Mouse (Mus musculus): Measurements from ENCODE around the gene D5Ertd579e. TPM values are rescaled to one million over a fixed set of nuclear protein-coding genes. Genes with fewer than 3 reads are reported as not detected.
"Not testable (repeated sequence)": the region's sequence is repeated elsewhere in the genome, so short reads cannot be mapped to it uniquely, and the experiment has no call there.

Gene D5Ertd579e
- polyA plus RNA-seq, 1 experiment = 8.6 TPM

- H3K79me2 ChIP-seq (ENCODE audit: control insufficient read depth, insufficient read depth) = peaks cover 57% of the 10 kb centered on the region
- H3K36me3 ChIP-seq (ENCODE audit: control insufficient read depth, insufficient read depth) = peaks cover 62% of the 10 kb centered on the region
- H3ac ChIP-seq (ENCODE audit: control insufficient read depth, insufficient read length, low read depth) = no peak overlapping the region
- no peaks in the 10 kb centered on the region for H3K27me3 ChIP-seq (ENCODE audit: control insufficient read depth, insufficient read depth, insufficient read length)
- TF ChIP-seq MYOD1 (IDR thresholded peaks at IDR 0.05; ENCODE audit: control insufficient read depth, insufficient read length, low read depth) (no peak), USF1 (IDR thresholded peaks at IDR 0.05; ENCODE audit: low read depth) (no peak), MYOG (IDR thresholded peaks at IDR 0.05; ENCODE audit: control insufficient read depth, extremely low read depth, insufficient read length) (no peak), FOSL1 (IDR thresholded peaks at IDR 0.05; ENCODE audit: insufficient read depth, low read length, poor library complexity, severe bottlenecking) (no peak), CEBPB (IDR thresholded peaks at IDR 0.05; ENCODE audit: low read depth) (no peak), MAX (IDR thresholded peaks at IDR 0.05) (no peak), CTCF (IDR thresholded peaks at IDR 0.05; ENCODE audit: control insufficient read depth, insufficient read depth, insufficient read length) (no peak)
- peaks cover 21% of the 10 kb centered on the region for H3K79me3 ChIP-seq (ENCODE audit: low read depth)
- no peak overlapping the region for H3K4me3 ChIP-seq (ENCODE audit: insufficient read depth, poor library complexity, severe bottlenecking)
These were observed 26.5 kb downstream of the D5Ertd579e start for GRCm38 (mm10) chr5:36669021-36670008.

GRCm38 (mm10) chr5:36668572-36668971 is 27.3 kb downstream of the D5Ertd579e start:
- H3ac ChIP-seq (ENCODE audit: control insufficient read depth, insufficient read length, low read depth) = no peak overlapping the region
- H3K27me3 ChIP-seq (ENCODE audit: control insufficient read depth, insufficient read depth, insufficient read length) = no peaks in the 10 kb centered on the region
- peaks cover 56% of the 10 kb centered on the region for H3K79me2 ChIP-seq (ENCODE audit: control insufficient read depth, insufficient read depth)
- H3K79me3 ChIP-seq (ENCODE audit: low read depth) = peaks cover 14% of the 10 kb centered on the region
- no peak overlapping the region for H3K4me3 ChIP-seq (ENCODE audit: insufficient read depth, poor library complexity, severe bottlenecking)
- peaks cover 64% of the 10 kb centered on the region for H3K36me3 ChIP-seq (ENCODE audit: control insufficient read depth, insufficient read depth)
- TF ChIP-seq FOSL1 (IDR thresholded peaks at IDR 0.05; ENCODE audit: insufficient read depth, low read length, poor library complexity, severe bottlenecking) (no peak), MAX (IDR thresholded peaks at IDR 0.05) (no peak), USF1 (IDR thresholded peaks at IDR 0.05; ENCODE audit: low read depth) (no peak), MYOG (IDR thresholded peaks at IDR 0.05; ENCODE audit: control insufficient read depth, extremely low read depth, insufficient read length) (no peak), CTCF (IDR thresholded peaks at IDR 0.05; ENCODE audit: control insufficient read depth, insufficient read depth, insufficient read length) (no peak), CEBPB (IDR thresholded peaks at IDR 0.05; ENCODE audit: low read depth) (no peak), MYOD1 (IDR thresholded peaks at IDR 0.05; ENCODE audit: control insufficient read depth, insufficient read length, low read depth) (no peak)

- H3ac ChIP-seq (ENCODE audit: control insufficient read depth, insufficient read length, low read depth); H3K4me3 ChIP-seq (ENCODE audit: insufficient read depth, poor library complexity, severe bottlenecking); H3K79me3 ChIP-seq (ENCODE audit: low read depth); H3K27me3 ChIP-seq (ENCODE audit: control insufficient read depth, insufficient read depth, insufficient read length): not testable (repeated sequence)
- H3K79me2 ChIP-seq (ENCODE audit: control insufficient read depth, insufficient read depth) = peaks cover 52% of the 10 kb centered on the region
- H3K36me3 ChIP-seq (ENCODE audit: control insufficient read depth, insufficient read depth) = peaks cover 64% of the 10 kb centered on the region
These were observed 27.8 kb downstream of the D5Ertd579e start for GRCm38 (mm10) chr5:36667986-36668385.

GRCm38 (mm10) chr5:36667165-36667564 is 28.7 kb downstream of the D5Ertd579e start:
- Histone ChIP-seq H3K79me2 (ENCODE audit: control insufficient read depth, insufficient read depth) (peaks cover 55% of the 10 kb centered on the region), H3ac (ENCODE audit: control insufficient read depth, insufficient read length, low read depth) (no peak overlapping the region), H3K79me3 (ENCODE audit: low read depth) (peaks cover 14% of the 10 kb centered on the region), H3K27me3 (ENCODE audit: control insufficient read depth, insufficient read depth, insufficient read length) (no peaks in the 10 kb centered on the region), H3K36me3 (ENCODE audit: control insufficient read depth, insufficient read depth) (peaks cover 59% of the 10 kb centered on the region), H3K4me3 (ENCODE audit: insufficient read depth, poor library complexity, severe bottlenecking) (no peak overlapping the region)
- TF ChIP-seq USF1 (IDR thresholded peaks at IDR 0.05; ENCODE audit: low read depth) (no peak), CEBPB (IDR thresholded peaks at IDR 0.05; ENCODE audit: low read depth) (no peak), MYOD1 (IDR thresholded peaks at IDR 0.05; ENCODE audit: control insufficient read depth, insufficient read length, low read depth) (no peak), MAX (IDR thresholded peaks at IDR 0.05) (no peak), MYOG (IDR thresholded peaks at IDR 0.05; ENCODE audit: control insufficient read depth, extremely low read depth, insufficient read length) (no peak), CTCF (IDR thresholded peaks at IDR 0.05; ENCODE audit: control insufficient read depth, insufficient read depth, insufficient read length) (no peak)

- Histone ChIP-seq H3K79me3 (ENCODE audit: low read depth) (peaks cover 17% of the 10 kb centered on the region), H3K79me2 (ENCODE audit: control insufficient read depth, insufficient read depth) (peaks cover 55% of the 10 kb centered on the region), H3K36me3 (ENCODE audit: control insufficient read depth, insufficient read depth) (peaks cover 56% of the 10 kb centered on the region)
- H3K27me3 ChIP-seq (ENCODE audit: control insufficient read depth, insufficient read depth, insufficient read length); H3ac ChIP-seq (ENCODE audit: control insufficient read depth, insufficient read length, low read depth); H3K4me3 ChIP-seq (ENCODE audit: insufficient read depth, poor library complexity, severe bottlenecking): not testable (repeated sequence)
These were observed 29.1 kb downstream of the D5Ertd579e start for GRCm38 (mm10) chr5:36666699-36667098.

GRCm38 (mm10) chr5:36663329-36663728 is 32.5 kb downstream of the D5Ertd579e start:
- H3K79me3 ChIP-seq (ENCODE audit: low read depth) = peaks cover 18% of the 10 kb centered on the region
- TF ChIP-seq CTCF (IDR thresholded peaks at IDR 0.05; ENCODE audit: control insufficient read depth, insufficient read depth, insufficient read length) (no peak), MYOG (IDR thresholded peaks at IDR 0.05; ENCODE audit: control insufficient read depth, extremely low read depth, insufficient read length) (no peak), CEBPB (IDR thresholded peaks at IDR 0.05; ENCODE audit: low read depth) (no peak), MYOD1 (IDR thresholded peaks at IDR 0.05; ENCODE audit: control insufficient read depth, insufficient read length, low read depth) (no peak), USF1 (IDR thresholded peaks at IDR 0.05; ENCODE audit: low read depth) (no peak), FOSL1 (IDR thresholded peaks at IDR 0.05; ENCODE audit: insufficient read depth, low read length, poor library complexity, severe bottlenecking) (no peak), MAX (IDR thresholded peaks at IDR 0.05) (no peak)
- peaks cover 51% of the 10 kb centered on the region for H3K79me2 ChIP-seq (ENCODE audit: control insufficient read depth, insufficient read depth)
- H3K36me3 ChIP-seq (ENCODE audit: control insufficient read depth, insufficient read depth) = peaks cover 30% of the 10 kb centered on the region
- no peaks in the 10 kb centered on the region for H3K27me3 ChIP-seq (ENCODE audit: control insufficient read depth, insufficient read depth, insufficient read length)
- H3K4me3 ChIP-seq (ENCODE audit: insufficient read depth, poor library complexity, severe bottlenecking) = no peak overlapping the region
- H3ac ChIP-seq (ENCODE audit: control insufficient read depth, insufficient read length, low read depth) = no peak overlapping the region

GRCm38 (mm10) chr5:36660977-36661760 is 34.7 kb downstream of the D5Ertd579e start:
- H3K4me3 ChIP-seq (ENCODE audit: insufficient read depth, poor library complexity, severe bottlenecking); H3K27me3 ChIP-seq (ENCODE audit: control insufficient read depth, insufficient read depth, insufficient read length); H3ac ChIP-seq (ENCODE audit: control insufficient read depth, insufficient read length, low read depth): not testable (repeated sequence)
- Histone ChIP-seq H3K79me2 (ENCODE audit: control insufficient read depth, insufficient read depth) (peaks cover 38% of the 10 kb centered on the region), H3K79me3 (ENCODE audit: low read depth) (peaks cover 18% of the 10 kb centered on the region), H3K36me3 (ENCODE audit: control insufficient read depth, insufficient read depth) (peaks cover 16% of the 10 kb centered on the region)

All from C2C12 (cell line).